Mouse (Mus musculus) left cerebral cortex, postnatal 10 days (tissue): Measurements from ENCODE around the gene Cel. TPM values are rescaled to one million over a fixed set of nuclear protein-coding genes. Genes with fewer than 3 reads are reported as not detected.
A peak's percentile ranks its signal among the peaks of the same experiment; 100 is the strongest.
"Not testable (repeated sequence)": the region's sequence is repeated elsewhere in the genome, so short reads cannot be mapped to it uniquely, and the experiment has no call there.

Experiments
- DNase-seq, 2 experiments: peaks; one replicate each; pipeline ENCODE4 v3.0.0; 2021 to 2022; ENCODE audit warnings: low spot score in 2 of 2, mixed read lengths in 1 of 2; ENCODE audit errors: extremely low spot score in 1 of 2
- intact Hi-C: fragments of 180-260 bp; cut with DNase I; formaldehyde crosslinking; loops from one replicate; pipeline ENCODE4 v1.15.1; 2025
- total RNA-seq, 2 experiments: library from RNA; stranded (reverse); gene quantifications; 2 replicates each; pipeline ENCODE4 v1.2.3; 2021

Gene Cel
- total RNA-seq, 2 experiments from 2014 or later = not detected

DNA sequence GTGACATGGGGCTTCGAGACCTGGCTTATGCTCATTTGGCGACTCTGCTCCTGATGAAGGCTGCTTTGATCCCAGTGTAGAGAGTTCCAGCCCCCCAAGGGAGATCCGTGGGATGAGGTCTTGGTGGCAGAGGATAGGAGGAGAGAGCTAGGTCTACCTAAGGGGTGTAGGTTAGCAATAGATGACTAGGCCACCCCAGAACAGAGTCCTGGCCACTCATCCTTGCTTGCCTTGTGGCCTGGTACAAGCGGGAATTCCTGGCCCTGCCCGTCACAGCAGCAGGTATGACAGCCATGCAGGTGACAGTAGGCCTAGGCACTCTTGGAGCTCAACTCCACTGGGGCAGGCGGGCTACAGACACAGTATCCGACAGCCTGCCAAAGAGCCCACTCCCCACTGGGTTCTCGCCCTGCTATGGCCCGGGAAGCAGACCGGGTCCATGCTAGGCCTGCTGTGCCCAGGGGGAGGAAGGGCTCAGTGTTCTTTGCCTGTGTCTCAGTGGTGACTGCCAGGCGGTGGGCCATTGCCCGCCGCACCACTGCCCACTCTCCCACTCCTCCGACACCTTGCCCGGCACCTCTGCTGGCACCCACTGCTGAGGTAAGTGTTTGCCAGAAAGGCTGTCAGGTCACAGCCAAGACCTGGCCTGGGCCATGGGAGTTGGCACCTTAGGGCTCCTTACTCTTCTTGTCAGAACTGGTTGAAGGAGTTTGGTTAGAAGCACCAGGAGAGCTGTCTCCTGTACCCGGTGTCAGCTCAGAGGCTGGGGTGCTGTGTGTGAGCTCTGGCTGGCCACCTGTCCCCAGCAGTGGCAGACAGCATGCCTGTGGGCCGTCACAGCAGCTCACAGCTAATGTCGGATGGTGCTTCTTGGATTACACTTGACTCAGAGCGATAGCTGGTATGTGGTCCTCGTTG lies 35.5 kb downstream of the Cel start:
- no peak for DNase-seq
- intact Hi-C loops = no loop called here

DNA sequence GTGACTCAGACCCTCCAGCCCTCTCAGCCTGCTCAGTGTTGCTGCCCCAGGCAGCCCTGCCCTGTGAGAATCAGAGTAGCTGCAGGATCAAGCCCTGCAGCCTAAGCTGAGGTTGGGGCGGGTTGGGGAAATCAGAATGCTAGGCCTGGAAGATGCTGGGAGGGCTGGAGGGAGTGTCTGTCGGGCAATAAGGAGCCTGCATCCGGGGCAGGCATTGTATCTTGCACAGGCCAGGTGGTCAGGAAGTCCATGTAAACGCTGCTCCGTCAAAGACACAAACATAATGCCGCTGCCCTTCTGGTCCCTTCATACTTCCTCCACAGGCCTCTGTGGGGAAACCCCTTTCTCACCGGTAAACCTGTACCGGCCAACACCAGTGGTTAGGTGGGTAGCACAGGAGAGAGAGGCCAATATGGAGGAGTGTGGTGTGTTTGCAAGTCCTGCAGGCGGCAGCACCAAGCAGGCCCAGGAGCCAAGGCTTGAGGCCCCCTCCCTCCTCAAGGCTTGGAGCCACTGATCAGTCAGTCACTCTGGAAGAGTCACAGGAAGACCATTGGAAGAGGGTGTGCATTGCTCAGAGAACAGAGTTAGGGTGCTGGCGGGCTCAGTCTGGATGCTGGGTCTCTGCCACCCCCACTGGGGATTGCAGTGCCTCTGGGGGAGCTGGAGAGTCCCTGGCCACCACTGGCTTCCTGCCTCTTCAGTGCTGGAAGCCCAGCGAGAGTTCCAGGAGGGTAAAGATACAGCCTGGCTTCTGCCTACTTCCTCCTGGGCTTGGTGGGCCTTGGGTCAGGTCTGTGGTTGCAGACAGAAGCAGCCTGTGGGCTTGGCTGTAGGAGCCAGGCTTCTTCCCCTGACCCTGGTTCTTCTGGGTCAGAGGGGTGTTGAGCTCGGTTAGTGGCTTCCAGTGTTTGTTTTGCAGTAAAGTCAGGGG lies 37.0 kb downstream of the Cel start:
- peak in 1 of 2 experiments; percentile 70 for DNase-seq
- intact Hi-C loops = no loop called here

DNA sequence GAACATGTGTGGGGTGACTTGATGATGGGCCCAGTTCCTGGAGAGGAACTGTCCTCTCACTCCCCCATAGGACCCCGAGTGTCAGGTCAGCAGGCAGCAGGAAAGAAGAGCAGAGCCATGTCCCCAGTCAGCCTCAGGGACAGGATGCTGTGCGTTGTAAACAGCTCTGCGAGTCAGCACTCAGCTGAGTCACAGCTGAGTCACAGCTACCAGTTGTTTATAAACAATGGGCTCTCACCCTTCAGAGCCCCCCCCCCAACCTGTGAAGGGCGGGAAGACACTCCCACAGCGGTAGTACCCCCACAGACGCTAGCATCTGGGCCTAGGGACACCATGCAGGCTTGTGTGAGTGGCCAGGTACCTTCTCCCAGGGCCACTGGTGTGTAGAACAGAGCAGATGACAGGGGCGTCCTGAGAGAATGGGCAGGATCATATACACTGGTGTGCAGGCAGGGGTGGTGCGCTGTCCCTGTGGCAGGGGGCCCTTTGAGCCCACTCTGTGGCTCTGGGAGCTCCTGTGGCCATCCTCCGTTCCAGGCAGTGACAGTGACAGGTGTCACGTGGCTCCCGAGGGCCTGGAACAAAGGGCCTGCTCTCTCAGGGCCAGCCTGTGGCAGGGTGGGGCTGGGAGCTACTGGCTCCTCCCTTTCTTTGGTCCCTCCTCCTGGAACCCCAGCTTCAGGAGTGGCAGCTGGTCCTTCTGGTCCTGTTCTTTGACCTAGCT lies 37.8 kb downstream of the Cel start:
- intact Hi-C loops = no loop called here
- DNase-seq = peak in 1 of 2 experiments; percentile 72

DNA sequence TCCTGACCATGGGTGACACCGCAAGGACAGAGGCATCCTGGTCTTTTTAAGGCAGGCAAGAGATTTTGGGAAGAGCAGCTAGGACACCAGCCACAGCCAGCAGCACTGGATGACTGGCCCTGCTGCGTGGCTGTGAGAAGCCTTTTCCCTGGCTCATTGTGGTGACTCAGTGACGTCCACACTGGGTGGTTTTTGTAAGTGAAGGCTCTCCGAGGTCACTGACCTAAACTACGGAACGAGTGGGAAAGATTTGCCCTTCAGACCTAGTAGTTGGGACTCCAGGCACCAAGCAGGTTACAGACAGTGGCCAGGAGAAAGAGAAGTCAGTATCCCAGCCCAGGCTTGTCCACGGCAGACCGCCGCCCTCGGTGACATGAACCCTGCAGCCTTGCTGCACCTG lies 38.8 kb downstream of the Cel start:
- no peak for DNase-seq

DNA sequence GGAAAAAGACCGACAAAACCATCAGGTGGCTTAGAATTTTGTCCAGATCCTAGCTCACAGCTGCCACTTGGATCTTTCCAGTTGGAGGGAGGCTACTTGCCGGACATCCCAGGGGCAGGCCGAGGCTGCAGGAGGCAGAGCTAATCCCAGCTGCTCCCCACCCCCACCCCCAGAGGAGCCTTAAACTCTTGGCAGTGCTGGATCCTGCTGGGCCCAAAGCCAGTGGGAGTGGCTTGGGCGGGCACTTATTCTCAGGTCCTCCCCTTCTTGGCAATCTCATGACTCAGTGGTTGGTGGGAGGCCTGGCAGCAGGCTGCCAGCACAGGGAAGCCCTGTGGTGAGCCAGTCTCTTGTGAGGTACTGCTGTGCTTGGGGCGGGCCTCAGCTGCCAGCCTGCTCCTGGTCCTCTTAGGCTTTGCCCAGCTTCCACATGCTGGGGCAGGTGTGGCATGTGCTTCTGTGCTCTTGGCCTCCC lies 39.5 kb downstream of the Cel start:
- DNase-seq = peak; percentile 86 to 91
- intact Hi-C loops = no loop called here

More for the DNA sequence above, 38.8 kb downstream of the Cel start:
- intact Hi-C loops = no loop called here

DNA sequence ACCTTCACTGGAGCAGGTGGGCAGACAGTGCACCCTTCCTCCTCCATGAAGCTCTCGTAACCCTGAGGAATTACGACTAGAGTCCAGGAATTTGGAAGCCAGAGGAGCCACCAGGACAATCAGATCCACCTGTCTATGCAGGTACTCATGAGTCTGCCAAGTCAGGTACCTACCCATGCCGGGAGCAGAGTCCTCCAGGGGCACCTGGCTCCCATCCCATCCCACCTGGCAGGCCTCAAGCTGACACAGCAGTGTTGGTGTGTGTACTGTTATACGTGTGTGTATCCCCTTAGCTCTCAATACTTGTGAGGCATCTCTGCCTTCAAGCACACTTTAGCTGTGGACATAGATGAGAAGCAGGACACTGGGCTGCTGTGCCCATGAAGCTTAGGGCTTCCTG lies 41.0 kb downstream of the Cel start:
- intact Hi-C loops = no loop called here
- DNase-seq = no peak

DNA sequence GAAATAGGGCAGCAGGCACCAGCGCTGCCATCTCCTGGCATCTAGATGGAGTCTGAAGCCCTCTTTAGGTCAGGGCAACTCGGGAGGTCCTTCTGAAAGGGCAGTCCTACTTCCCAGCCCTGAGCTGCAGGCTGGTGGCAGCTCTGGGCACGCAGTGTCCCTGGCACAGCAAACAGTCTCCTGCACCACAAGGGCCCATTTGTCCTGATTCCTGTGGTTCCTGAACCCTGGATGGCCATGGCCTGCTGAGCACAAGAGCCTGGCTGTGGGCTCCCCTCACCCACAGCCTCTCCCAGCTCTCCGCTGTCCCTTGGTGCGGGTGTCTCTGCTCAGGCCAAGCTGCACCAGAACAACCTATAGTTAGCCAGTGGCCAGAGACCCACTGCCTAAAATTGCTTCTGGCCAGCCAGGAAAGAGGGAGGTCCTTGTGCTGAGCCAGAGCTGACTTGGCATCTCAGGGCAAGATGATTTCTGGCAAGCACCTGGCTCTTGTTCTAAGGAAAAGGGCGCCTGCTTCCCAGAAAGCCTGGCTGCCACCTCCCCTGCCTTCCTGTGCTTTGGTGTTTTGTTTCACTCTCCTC lies 41.5 kb downstream of the Cel start:
- DNase-seq = peak; percentile 53 to 76
- intact Hi-C loops = no loop called here

DNA sequence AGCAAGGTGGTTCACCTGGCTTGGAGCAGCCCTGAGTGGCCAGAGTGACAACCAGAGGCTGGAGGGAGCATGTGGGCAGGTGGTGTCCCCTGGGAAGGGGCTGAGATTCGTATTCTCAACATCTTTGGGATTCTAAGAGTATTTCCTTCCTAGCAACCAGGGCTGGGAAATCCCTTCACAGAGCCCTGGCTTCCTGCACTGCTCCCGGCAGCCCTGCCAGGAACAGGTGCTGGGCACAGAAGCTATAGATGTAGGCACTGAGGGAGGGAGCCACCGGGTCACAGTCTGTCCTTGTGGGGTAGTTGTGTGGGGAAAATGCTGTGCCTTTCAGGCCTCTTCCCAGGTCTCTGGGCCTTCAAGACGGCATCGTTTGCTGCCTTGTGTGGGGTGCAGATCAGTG lies 42.6 kb downstream of the Cel start:
- intact Hi-C loops = no loop called here
- peak in 1 of 2 experiments; percentile 27 for DNase-seq

DNA sequence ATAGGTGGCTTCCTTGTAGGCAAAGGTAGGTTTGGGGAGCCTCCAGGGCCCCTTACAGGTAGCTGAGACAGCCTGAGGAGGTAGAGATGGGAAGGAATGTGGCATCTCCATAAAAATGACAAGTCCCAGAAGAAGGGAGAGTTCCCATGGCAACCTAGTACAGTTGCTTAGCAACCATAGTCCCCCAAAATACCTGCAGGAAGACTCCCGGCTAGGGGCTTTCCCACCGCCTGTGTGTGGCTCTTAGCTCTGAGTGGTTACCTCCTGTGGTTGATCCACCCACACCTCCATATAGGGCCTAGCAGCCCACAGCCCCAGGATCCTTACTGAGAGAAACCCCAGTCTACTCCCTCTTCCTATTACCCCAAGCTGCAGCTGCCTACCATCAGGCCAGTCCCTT lies 45.0 kb downstream of the Cel start:
- intact Hi-C loops = no loop called here
- peak; percentile 59 to 83 for DNase-seq

DNA sequence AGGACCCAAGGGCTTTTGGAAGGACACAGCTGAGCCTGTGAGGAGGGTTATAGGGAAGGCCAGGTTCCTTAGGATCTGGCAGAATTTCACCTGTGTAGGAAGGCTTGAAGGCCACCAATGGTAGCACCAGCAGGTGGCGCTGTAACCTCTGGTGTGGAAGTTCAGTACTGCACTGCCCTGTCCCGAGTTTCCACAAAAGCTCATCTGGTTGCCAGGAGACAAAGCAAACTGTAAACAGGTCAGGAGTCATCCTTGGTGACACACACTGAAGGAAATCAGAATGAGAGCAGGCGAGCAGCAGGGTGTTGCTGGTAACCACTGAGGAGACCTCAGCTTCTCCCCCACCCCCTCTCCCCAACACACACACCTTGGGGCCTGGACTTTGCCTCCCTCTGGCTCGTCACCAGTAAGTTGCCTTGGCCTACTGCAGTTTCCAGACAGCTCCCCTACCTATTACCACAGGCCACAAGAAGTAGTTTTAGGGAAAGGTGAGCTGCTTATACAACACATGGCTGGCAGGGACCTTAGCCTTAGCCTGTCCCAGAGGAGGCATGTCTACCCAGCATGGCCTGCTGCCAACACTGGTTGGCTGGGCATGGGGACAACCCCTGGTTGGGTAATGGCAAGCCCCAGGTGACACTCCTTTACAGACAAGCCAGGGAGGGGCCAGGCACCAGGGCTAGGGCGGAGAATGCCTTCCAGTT lies 45.8 kb downstream of the Cel start:
- intact Hi-C loops = no loop called here
- DNase-seq = peak in 1 of 2 experiments; percentile 87

DNA sequence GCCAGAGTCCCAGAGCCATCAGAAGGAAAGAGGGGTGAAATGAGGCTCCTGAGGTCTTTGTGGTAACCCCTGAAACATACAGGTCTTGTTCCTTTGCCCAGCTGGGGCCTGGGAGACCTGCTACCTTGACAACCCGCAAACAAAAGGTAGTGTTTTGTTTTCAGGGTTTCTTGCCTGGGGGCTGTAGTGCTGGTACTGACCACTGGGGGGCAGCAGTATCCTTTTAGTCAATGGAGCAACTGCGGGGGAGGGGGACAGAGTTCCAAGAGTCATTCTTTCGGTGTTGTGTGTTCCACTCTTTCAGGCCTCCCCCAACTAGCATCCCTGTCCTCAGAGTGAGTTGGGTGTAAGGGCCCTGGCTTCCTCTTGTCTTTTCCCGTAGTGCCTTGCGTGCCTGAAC lies 48.7 kb downstream of the Cel start:
- intact Hi-C loops = loop anchor here (2.0 kb wide), 2 partner anchors 32 to 70 kb away; no protein-coding TSS in a partner anchor
- peak; percentile 78 to 89 for DNase-seq

DNA sequence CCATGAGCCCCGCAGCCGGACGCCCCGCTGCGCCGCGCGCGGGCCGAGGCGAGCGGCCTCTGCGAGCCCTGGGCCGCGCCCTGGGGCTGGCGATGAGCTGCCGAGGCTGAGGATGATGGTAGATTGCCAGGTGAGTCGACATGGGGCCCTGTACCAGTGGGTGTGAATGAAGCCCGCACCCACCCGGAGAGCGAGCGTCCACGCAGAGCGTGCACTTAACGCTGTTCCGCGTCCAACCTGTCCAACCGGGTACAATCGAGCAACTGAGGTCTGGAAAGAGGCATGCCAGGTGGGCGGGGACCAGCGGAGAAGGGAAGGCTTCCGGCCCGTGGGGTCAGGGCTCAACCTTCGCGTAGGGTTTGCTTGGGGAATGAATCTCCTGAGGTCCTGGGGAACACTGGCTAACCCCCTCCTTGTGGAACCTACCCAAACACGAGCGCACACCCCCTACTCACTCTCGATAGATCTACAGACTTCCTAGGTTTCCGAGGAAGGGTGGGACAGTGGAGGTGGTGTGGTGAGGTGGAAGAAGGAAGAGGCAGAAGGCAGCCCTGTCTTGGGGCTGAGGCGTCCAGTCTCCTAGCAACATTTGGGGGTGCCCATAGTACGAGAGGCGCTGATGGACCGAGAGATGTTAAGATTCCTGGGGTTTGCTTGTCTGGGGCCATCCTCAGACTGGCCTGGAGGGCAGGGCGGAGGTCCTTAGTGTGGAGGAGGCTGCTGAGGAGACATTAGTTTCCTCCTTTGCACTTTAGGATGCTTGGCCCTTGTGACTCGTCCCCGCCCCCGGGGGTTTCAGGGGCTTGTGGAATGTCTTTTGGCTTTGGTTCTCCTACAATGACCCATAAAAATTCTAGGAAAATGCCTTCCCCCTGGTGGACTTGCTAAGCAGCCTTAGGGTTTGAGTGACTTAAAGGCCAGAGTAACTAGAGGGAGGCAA lies 49.5 kb downstream of the Cel start:
- intact Hi-C loops = loop anchor here (2.0 kb wide), 2 partner anchors 33 to 71 kb away; no protein-coding TSS in a partner anchor
- DNase-seq = peak in 1 of 2 experiments; percentile 65

DNA sequence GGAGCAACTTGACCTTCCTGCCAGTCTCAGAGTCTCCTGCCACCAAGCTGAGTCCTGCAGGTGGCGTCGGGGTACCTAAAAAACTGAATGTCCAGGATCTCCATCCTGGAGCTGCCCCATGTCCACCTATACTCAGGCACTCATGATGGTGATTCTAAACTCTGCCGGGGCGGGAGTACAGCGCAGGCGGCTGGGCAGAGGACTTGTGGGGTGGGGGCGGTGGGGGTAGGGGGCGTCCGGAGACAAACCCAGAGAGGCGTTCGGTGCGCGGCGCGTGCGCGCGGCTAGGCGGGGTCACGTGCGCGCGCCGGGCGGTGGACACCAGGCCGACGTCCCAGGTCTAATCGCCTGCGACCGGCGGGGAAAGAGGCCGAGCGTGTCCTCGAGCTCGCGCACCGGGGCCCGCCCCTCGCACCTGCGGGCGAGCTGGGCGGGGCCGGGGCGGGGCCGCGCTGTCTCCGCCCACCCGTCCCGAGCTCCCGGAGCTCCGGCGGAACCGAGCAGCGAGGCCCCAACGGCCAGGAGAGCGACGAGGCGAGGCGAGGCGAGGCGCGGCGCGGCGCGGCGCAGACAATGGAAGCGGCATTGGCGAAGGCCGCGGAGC lies 50.3 kb downstream of the Cel start, which contains the start of gene Ralgds:
TSS of gene Ralgds (plus strand) at position 328 of the 604 bp plus-strand sequence.
- peak in 1 of 2 experiments; percentile 75 for DNase-seq
- intact Hi-C loops = no loop called here

DNA sequence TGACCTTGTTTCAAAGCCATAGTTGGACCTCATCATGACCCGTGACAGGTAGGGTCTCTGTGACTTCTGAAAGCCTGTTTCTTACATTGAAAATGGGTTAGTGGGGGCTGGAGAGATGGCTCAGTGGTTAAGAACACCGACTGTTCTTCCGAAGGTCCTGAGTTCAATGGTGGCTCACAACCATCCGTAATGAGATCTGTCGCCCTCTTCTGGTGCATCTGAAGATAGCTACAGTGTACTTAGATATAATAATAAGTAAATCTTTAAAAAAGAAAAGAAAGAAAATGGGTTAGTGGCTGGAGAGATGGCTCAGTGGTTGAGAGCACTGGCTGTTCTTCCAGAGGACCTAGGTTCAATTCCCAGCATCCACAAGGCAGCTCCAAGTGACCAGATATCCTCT lies 51.6 kb downstream of the Cel start:
- DNase-seq = peak in 1 of 2 experiments; percentile 12
- intact Hi-C loops = not testable (repeated sequence)

DNA sequence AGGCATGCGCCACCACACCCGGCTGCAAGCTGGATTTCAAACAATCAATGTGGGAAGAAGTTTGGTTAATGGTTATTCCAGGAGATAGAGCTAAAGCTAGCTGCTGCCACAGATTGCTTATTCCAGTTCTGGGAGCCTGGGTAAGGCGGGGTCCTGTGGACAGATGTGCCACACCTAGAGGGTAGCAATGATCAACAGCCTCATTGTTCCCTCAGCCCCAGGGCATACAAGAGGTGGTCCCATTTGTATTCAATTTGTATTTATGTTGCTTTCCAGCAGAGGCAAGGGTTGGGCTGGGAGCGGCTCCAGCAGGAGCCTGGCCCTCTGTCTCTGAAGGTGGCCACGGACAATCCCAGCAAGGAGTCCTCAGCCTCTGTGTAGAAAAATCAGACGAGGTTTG lies 56.9 kb downstream of the Cel start:
- peak in 1 of 2 experiments; percentile 9 for DNase-seq
- intact Hi-C loops = no loop called here

DNA sequence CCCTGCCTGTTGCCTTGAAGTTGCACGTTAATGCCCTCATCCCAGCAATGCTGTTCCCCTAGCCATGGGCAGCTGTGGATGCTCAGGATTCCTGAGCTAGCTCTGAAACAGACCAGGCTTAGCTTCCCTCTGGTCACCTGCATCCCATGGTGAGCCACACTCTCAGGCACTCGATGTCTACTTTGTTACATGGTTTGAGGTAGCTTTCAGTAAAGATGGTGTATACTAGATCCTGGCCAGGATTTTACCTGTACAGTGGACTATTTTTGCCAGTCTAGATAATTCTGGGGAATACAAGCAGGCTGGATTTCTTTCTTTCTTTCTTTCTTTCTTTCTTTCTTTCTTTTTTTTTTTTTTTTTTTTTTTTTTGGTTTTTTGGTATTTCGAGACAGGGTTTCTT lies 57.4 kb downstream of the Cel start, which contains the start of gene Gm10134:
TSS of gene Gm10134 (plus strand) at position 301 of the 400 bp plus-strand sequence.
- intact Hi-C loops = no loop called here
- peak in 1 of 2 experiments; percentile 8 for DNase-seq
